Mouse (Mus musculus) lung, postnatal 0 days (tissue): ENCODE results near the gene Rufy1. TPM values are rescaled to one million over a fixed set of nuclear protein-coding genes. Genes with fewer than 3 reads are reported as not detected.
"Not testable (repeated sequence)": the region's sequence is repeated elsewhere in the genome, so short reads cannot be mapped to it uniquely, and the experiment has no call there.

Experiments
- ATAC-seq: fragments of 200-750 bp; cut with Nextera tagmentation; 2 replicates; pipeline ENCODE4 v1.8.0; 2017; ENCODE audit warnings: moderate library complexity
- DNase-seq: peaks from one replicate; pipeline ENCODE4 v3.0.0-alpha.2; 2016; ENCODE audit warnings: low spot score
- H3K27ac ChIP-seq: fragments of 300-500 bp; sonication (generic); 2 replicates; pipeline ENCODE4 v1.5.1; 2014; ENCODE audit warnings: antibody characterized with exemption, mild to moderate bottlenecking, low read length, mixed read lengths
- H3K27me3 ChIP-seq: fragments of 300-500 bp; sonication (generic); replicated peaks from 2 replicates; pipeline ENCODE4 v1.6.1; 2014; ENCODE audit warnings: low read length, mixed read lengths; ENCODE audit not compliant: insufficient read depth
- H3K36me3 ChIP-seq: fragments of 300-500 bp; sonication (generic); 2 replicates; pipeline ENCODE4 v1.6.1; 2014; ENCODE audit warnings: low read length, mixed read lengths; ENCODE audit not compliant: insufficient read depth
- H3K4me1 ChIP-seq: fragments of 300-500 bp; sonication (generic); 2 replicates; pipeline ENCODE4 v1.6.1; 2014; ENCODE audit warnings: antibody characterized with exemption, low read depth, low read length, mixed read lengths; ENCODE audit not compliant: insufficient read depth
- H3K4me2 ChIP-seq: fragments of 300-500 bp; sonication (generic); replicated peaks from 2 replicates; pipeline ENCODE4 v1.6.1; 2014; ENCODE audit warnings: low read depth, mild to moderate bottlenecking, low read length, moderate library complexity, mixed read lengths
- H3K4me3 ChIP-seq: fragments of 300-500 bp; sonication (generic); 2 replicates; pipeline ENCODE4 v1.5.1; 2014; ENCODE audit warnings: low read depth, low read length
- H3K9ac ChIP-seq: fragments of 300-500 bp; sonication (generic); replicated peaks from 2 replicates; pipeline ENCODE4 v1.6.1; 2014; ENCODE audit warnings: low read depth, mild to moderate bottlenecking
- H3K9me3 ChIP-seq: fragments of 300-500 bp; sonication (generic); 2 replicates; pipeline ENCODE4 v1.6.1; 2016; ENCODE audit warnings: low read length, mixed read lengths
- CTCF ChIP-seq: IDR thresholded peaks from 2 replicates; pipeline ENCODE4 v1.5.1; 2016; ENCODE audit warnings: antibody characterized with exemption, mild to moderate bottlenecking
- EP300 ChIP-seq: IDR thresholded peaks from 2 replicates; pipeline ENCODE4 v1.6.1; 2016; ENCODE audit warnings: antibody characterized with exemption, mild to moderate bottlenecking, control low read depth
- WGBS: fragments of 180-500 bp; shearing (Covaris S2); extraction: QIAGEN DNeasy Blood & Tissue Kit; methylation state at CpG from one replicate; pipeline ENCODE4 v1.1.7; 2014; 5-methylcytosine and 5-hydroxymethylcytosine counted together
- polyA plus RNA-seq: library from polyadenylated mRNA; unstranded; fragments of >200 nt; fragmentation: Nextera tagmentation; extraction: Ambion mirVana; gene quantifications from 2 replicates; pipeline ENCODE4 v1.2.1, GENCODE M21; 2015

Gene Rufy1
- polyA plus RNA-seq, 1 experiment from 2014 or later: 19.8 TPM

DNA sequence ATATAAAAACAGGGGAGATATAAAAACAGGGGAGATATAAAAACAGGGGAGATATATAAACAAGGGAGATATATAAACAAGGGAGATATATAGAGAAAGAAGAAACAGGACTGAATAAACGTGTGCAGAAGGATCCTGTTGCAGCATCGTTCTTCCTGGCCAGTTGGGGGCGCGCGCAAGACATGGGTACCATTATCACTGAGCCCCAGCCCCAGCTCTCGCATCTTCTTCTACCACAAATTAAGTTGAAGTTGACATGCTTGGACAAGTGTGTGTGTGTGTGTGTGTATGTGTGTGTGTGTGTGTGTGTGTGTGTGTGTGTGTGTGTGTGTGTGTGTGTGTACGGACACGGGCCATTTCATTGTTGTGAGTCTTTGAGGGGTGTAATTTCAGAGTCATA, 17.2 kb upstream of the Rufy1 start:
- not testable (repeated sequence) for H3K9me3 ChIP-seq, H3K4me1 ChIP-seq, ATAC-seq, H3K9ac ChIP-seq, H3K4me3 ChIP-seq, H3K36me3 ChIP-seq, H3K27me3 ChIP-seq, DNase-seq, H3K27ac ChIP-seq, H3K4me2 ChIP-seq
- TF ChIP-seq CTCF: peak; percentile 23; the same call in 1 of the 2 replicates
- 25% methylated on average over 5 of the region's 8 CpGs for WGBS

GRCm38 (mm10) chr11:50443259-50444065, 12.5 kb upstream of the Rufy1 start:
- Histone ChIP-seq H3K9me3 (no peaks in the 10 kb centered on the region), H3K4me1 (no peaks in the 10 kb centered on the region), H3K36me3 (no peaks in the 10 kb centered on the region), H3K9ac (no peak overlapping the region), H3K27ac (no peak overlapping the region), H3K4me2 (no peak overlapping the region), H3K4me3 (no peak overlapping the region), H3K27me3 (no peaks in the 10 kb centered on the region)
- DNase-seq: peak; percentile 75
- ATAC-seq: no peak; the same call in 1 of the 2 replicates
- TF ChIP-seq CTCF (peak; percentile 72), EP300 (no peak)
- 70% methylated on average over 5 of the region's 5 CpGs for WGBS

- DNase-seq (peak; percentile 87), ATAC-seq (peak; percentile 79)
- Histone ChIP-seq H3K9ac (no peak overlapping the region), H3K4me2 (no peak overlapping the region), H3K4me1 (no peaks in the 10 kb centered on the region), H3K4me3 (no peak overlapping the region), H3K27me3 (no peaks in the 10 kb centered on the region), H3K27ac (no peak overlapping the region), H3K9me3 (no peaks in the 10 kb centered on the region), H3K36me3 (no peaks in the 10 kb centered on the region)
- no peak for TF ChIP-seq CTCF
- peak; percentile 90 for TF ChIP-seq EP300
- 58% methylated on average over 9 of the region's 9 CpGs for WGBS
These were observed 10.7 kb upstream of the Rufy1 start for GRCm38 (mm10) chr11:50441637-50442036.

DNA sequence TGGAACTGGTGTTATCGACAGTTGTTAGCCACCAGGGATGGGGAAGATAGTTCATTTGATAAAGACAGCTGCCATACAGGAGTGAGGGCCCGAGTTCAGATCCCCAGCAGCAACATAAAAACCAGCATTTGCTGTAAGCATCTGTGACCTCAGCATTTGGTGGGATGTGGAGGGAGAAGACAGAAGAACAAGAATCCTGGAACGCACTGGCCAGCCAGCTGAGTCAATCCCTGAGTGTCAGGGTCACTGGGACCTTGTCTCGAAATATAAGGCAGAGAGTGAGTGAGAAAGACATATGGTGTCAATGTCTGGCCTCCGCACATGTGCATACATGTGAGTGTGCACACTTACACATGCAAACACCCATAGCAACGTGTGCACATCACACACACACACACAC, 9.8 kb upstream of the Rufy1 start:
- no peak for ATAC-seq
- no peaks in the 10 kb centered on the region for H3K4me1 ChIP-seq
- no peak overlapping the region for H3K27ac ChIP-seq
- 66% methylated on average over 6 of the region's 6 CpGs for WGBS
- no peak overlapping the region for H3K4me3 ChIP-seq
- TF ChIP-seq CTCF (no peak), EP300 (no peak)
- no peaks in the 10 kb centered on the region for H3K9me3 ChIP-seq
- no peak for DNase-seq
- H3K4me2 ChIP-seq: no peak overlapping the region
- no peaks in the 10 kb centered on the region for H3K27me3 ChIP-seq
- no peak overlapping the region for H3K9ac ChIP-seq
- no peaks in the 10 kb centered on the region for H3K36me3 ChIP-seq

GRCm38 (mm10) chr11:50439857-50440256, 8.9 kb upstream of the Rufy1 start:
- 44% methylated on average over 8 of the region's 8 CpGs for WGBS
- DNase-seq (peak; percentile 79), ATAC-seq (peak; percentile 31)
- no peaks in the 10 kb centered on the region for H3K4me1 ChIP-seq
- H3K4me3 ChIP-seq: no peak overlapping the region
- no peaks in the 10 kb centered on the region for H3K36me3 ChIP-seq
- no peaks in the 10 kb centered on the region for H3K27me3 ChIP-seq
- H3K4me2 ChIP-seq: no peak overlapping the region
- H3K9ac ChIP-seq: no peak overlapping the region
- H3K27ac ChIP-seq: no peak overlapping the region
- no peaks in the 10 kb centered on the region for H3K9me3 ChIP-seq
- TF ChIP-seq EP300: peak; percentile 36; the same call in 1 of the 2 replicates
- TF ChIP-seq CTCF: peak; percentile 59

DNA sequence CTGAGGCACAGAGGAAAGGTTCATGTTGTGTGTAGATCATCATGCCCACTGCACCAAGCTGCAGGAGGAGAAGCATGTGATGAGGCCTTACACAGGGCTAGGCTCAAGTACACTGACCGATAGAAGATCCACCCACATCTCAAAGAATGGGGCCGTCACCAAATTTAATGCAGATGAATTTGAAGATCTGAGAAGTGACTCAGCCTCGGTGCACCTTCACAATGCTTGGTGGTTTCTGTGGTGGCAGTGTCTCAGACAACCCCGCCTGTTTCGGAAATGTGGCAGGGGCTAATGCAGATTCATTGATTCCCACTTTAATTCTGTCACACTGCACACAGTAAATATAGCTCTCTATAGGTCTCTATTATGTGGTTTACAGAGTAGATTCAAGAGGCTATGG, 2.0 kb upstream of the Rufy1 start:
- no peak for DNase-seq
- H3K27ac ChIP-seq: no peak overlapping the region
- H3K4me1 ChIP-seq: no peaks in the 10 kb centered on the region
- no peaks in the 10 kb centered on the region for H3K27me3 ChIP-seq
- H3K4me3 ChIP-seq: no peak overlapping the region
- no peak for TF ChIP-seq EP300
- no peak for TF ChIP-seq CTCF
- no peak overlapping the region for H3K9ac ChIP-seq
- no peak overlapping the region for H3K4me2 ChIP-seq
- H3K36me3 ChIP-seq: no peaks in the 10 kb centered on the region
- no peak for ATAC-seq
- 87% methylated on average over 5 of the region's 5 CpGs for WGBS
- H3K9me3 ChIP-seq: no peaks in the 10 kb centered on the region
